Mouse (Mus musculus) liver, embryonic 14.5 days (tissue): ENCODE results near the gene Rrp15. TPM values are rescaled to one million over a fixed set of nuclear protein-coding genes. Genes with fewer than 3 reads are reported as not detected.
A peak's percentile ranks its signal among the peaks of the same experiment; 100 is the strongest.

Experiments used
- ATAC-seq: fragments of 200-750 bp; cut with Nextera tagmentation; 2 replicates; pipeline ENCODE4 v1.8.0; 2017; ENCODE audit warnings: moderate number of reproducible peaks, mild to moderate bottlenecking, moderate library complexity; ENCODE audit not compliant: insufficient read depth
- DNase-seq, 3 experiments: peaks; one replicate each; pipeline ENCODE4 v3.0.0-alpha.2; 2012 to 2013; ENCODE audit warnings: low read depth in 3 of 3, low spot score in 3 of 3
- H3K27ac ChIP-seq: fragments of 300-500 bp; sonication (generic); 2 replicates; pipeline ENCODE4 v1.5.1; 2014; ENCODE audit warnings: moderate library complexity, mild to moderate bottlenecking, control low read depth, inconsistent platforms
- H3K27me3 ChIP-seq: fragments of 300-500 bp; sonication (generic); 2 replicates; pipeline ENCODE4 v1.6.1; 2014; ENCODE audit warnings: mild to moderate bottlenecking, low read length, moderate library complexity; ENCODE audit not compliant: control insufficient read depth, insufficient read depth
- H3K36me3 ChIP-seq: fragments of 300-500 bp; sonication (generic); replicated peaks from 2 replicates; pipeline ENCODE4 v1.6.1; 2014; ENCODE audit warnings: low read depth; ENCODE audit not compliant: control insufficient read depth, insufficient read depth
- H3K4me1 ChIP-seq, 2 experiments: fragments of 200-500 bp in 1 of 2; fragments of 300-500 bp in 1 of 2; sonication (generic) in 1 of 2; replicated peaks; 2 replicates each; pipeline ENCODE4 v1.6.1; 2012 to 2014; ENCODE audit warnings: antibody characterized with exemption in 1 of 2, inconsistent platforms in 1 of 2, low read length in 1 of 2; ENCODE audit not compliant: control insufficient read depth in 2 of 2, insufficient read depth in 2 of 2
- H3K4me2 ChIP-seq: fragments of 300-500 bp; sonication (generic); 2 replicates; pipeline ENCODE4 v1.6.1; 2014; ENCODE audit warnings: low read depth, mild to moderate bottlenecking, control low read depth, moderate library complexity
- H3K4me3 ChIP-seq, 2 experiments: fragments of 200-500 bp in 1 of 2; fragments of 300-500 bp in 1 of 2; sonication (generic) in 1 of 2; 2 replicates each; pipeline ENCODE4 v1.5.1; 2012 to 2014; ENCODE audit warnings: low read depth in 2 of 2, low read length in 2 of 2, mild to moderate bottlenecking in 2 of 2, control low read depth in 1 of 2, inconsistent platforms in 1 of 2, moderate library complexity in 1 of 2; ENCODE audit not compliant: insufficient read depth in 1 of 2
- H3K9ac ChIP-seq: fragments of 300-500 bp; sonication (generic); replicated peaks from 2 replicates; pipeline ENCODE4 v1.6.1; 2014; ENCODE audit warnings: mild to moderate bottlenecking, control low read depth, moderate library complexity
- H3K9me3 ChIP-seq: fragments of 300-500 bp; sonication (generic); 2 replicates; pipeline ENCODE4 v1.6.1; 2016; ENCODE audit warnings: low read length, mixed read lengths; ENCODE audit not compliant: control insufficient read depth
- CTCF ChIP-seq: IDR thresholded peaks from 2 replicates; pipeline ENCODE4 v1.5.1; 2016; ENCODE audit warnings: antibody characterized with exemption, low read depth, control low read depth
- EP300 ChIP-seq: IDR thresholded peaks from 2 replicates; pipeline ENCODE4 v1.6.1; 2016; ENCODE audit warnings: antibody characterized with exemption, low read depth
- WGBS: fragments of 180-500 bp; shearing (Covaris S2); extraction: QIAGEN DNeasy Blood & Tissue Kit; methylation state at CpG from one replicate; pipeline ENCODE4 v1.1.7; 2014; ENCODE audit not compliant: insufficient replicate concordance; 5-methylcytosine and 5-hydroxymethylcytosine counted together
- polyA plus RNA-seq, 2 experiments: library from polyadenylated mRNA; depleted of rRNA in 1 of 2; stranded (reverse) in 1 of 2; unstranded in 1 of 2; fragments of >200 nt; fragmentation: Nextera tagmentation in 1 of 2; extraction: Ambion mirVana in 1 of 2; gene quantifications; 2 replicates each; pipeline versions ENCODE4 v1.2.1 to v1.2.3; 2012 to 2014

Rrp15 gene
- polyA plus RNA-seq, 2 experiments = 21.7 to 29.1 TPM

- no peaks in the 10 kb centered on the region for H3K27me3 ChIP-seq
- 82% methylated on average over 7 of the region's 7 CpGs for WGBS
- no peak for ATAC-seq
These were observed 23.0 kb downstream of the Rrp15 start for GRCm38 (mm10) chr1:186726117-186726516.

GRCm38 (mm10) chr1:186722299-186722698 is 26.9 kb downstream of the Rrp15 start:
- DNase-seq = no peak
- Histone ChIP-seq H3K4me1 (no peaks in the 10 kb centered on the region), H3K9me3 (no peaks in the 10 kb centered on the region), H3K27me3 (no peaks in the 10 kb centered on the region), H3K27ac (no peak overlapping the region), H3K36me3 (peaks cover 7% of the 10 kb centered on the region; the same call in 1 of the 2 replicates), H3K4me2 (no peak overlapping the region), H3K9ac (no peak overlapping the region), H3K4me3 (no peak overlapping the region)
- TF ChIP-seq EP300 (no peak), CTCF (no peak)
- 74% methylated on average over 9 of the region's 9 CpGs for WGBS
- ATAC-seq = no peak

More at GRCm38 (mm10) chr1:186726117-186726516, 23.0 kb downstream of the Rrp15 start:
- no peak for DNase-seq
- no peak overlapping the region for H3K9ac ChIP-seq
- H3K4me2 ChIP-seq = no peak overlapping the region
- H3K36me3 ChIP-seq = no peaks in the 10 kb centered on the region
- H3K4me1 ChIP-seq = peaks cover 0 to 2% of the 10 kb centered on the region in 2 experiments; a peak in 1 of 4 replicates
- H3K9me3 ChIP-seq = no peaks in the 10 kb centered on the region
- H3K4me3 ChIP-seq = no peak overlapping the region
- TF ChIP-seq CTCF = no peak
- no peak for TF ChIP-seq EP300
- no peak overlapping the region for H3K27ac ChIP-seq

GRCm38 (mm10) chr1:186721846-186722245 is 27.3 kb downstream of the Rrp15 start:
- Histone ChIP-seq H3K4me2 (no peak overlapping the region), H3K9me3 (no peaks in the 10 kb centered on the region), H3K27ac (no peak overlapping the region), H3K9ac (no peak overlapping the region), H3K4me3 (no peak overlapping the region), H3K4me1 (no peaks in the 10 kb centered on the region), H3K36me3 (peaks cover 7% of the 10 kb centered on the region; the same call in 1 of the 2 replicates), H3K27me3 (no peaks in the 10 kb centered on the region)
- DNase-seq = peak; percentile 45 to 56 (median 50)
- ATAC-seq = peak; percentile 67; the same call in 1 of the 2 replicates
- 39% methylated on average over 12 of the region's 12 CpGs for WGBS
- TF ChIP-seq CTCF (peak; percentile 98), EP300 (no peak)

GRCm38 (mm10) chr1:186721166-186721565 is 28.0 kb downstream of the Rrp15 start:
- TF ChIP-seq EP300 (no peak), CTCF (no peak)
- Histone ChIP-seq H3K9ac (no peak overlapping the region), H3K9me3 (no peaks in the 10 kb centered on the region), H3K27me3 (no peaks in the 10 kb centered on the region), H3K4me2 (no peak overlapping the region), H3K27ac (no peak overlapping the region), H3K4me3 (no peak overlapping the region), H3K36me3 (peaks cover 7% of the 10 kb centered on the region; the same call in 1 of the 2 replicates), H3K4me1 (no peaks in the 10 kb centered on the region)
- no peak for ATAC-seq
- DNase-seq = no peak
- 85% methylated on average over 11 of the region's 11 CpGs for WGBS

GRCm38 (mm10) chr1:186719708-186720107 is 29.4 kb downstream of the Rrp15 start:
- Histone ChIP-seq H3K27me3 (no peaks in the 10 kb centered on the region), H3K27ac (no peak overlapping the region), H3K9me3 (no peaks in the 10 kb centered on the region), H3K4me2 (no peak overlapping the region), H3K9ac (no peak overlapping the region), H3K4me1 (no peaks in the 10 kb centered on the region), H3K36me3 (peaks cover 7% of the 10 kb centered on the region; the same call in 1 of the 2 replicates), H3K4me3 (no peak overlapping the region)
- DNase-seq (no peak), ATAC-seq (no peak)
- 75% methylated on average over 9 of the region's 9 CpGs for WGBS
- TF ChIP-seq EP300 = no peak
- peak; percentile 49 for TF ChIP-seq CTCF
